Mouse (Mus musculus) heart, postnatal 0 days (tissue): ENCODE data around the gene Klhl8. TPM values are rescaled to one million over a fixed set of nuclear protein-coding genes. Genes with fewer than 3 reads are reported as not detected.

ENCODE experiments used
- ATAC-seq: fragments of 200-750 bp; cut with Nextera tagmentation; 2 replicates; pipeline ENCODE4 v1.8.0; 2017; ENCODE audit warnings: low read depth, moderate number of reproducible peaks, moderate library complexity; ENCODE audit not compliant: insufficient read depth
- DNase-seq: peaks from one replicate; pipeline ENCODE4 v3.0.0-alpha.2; 2016; ENCODE audit warnings: low spot score
- H3K27ac ChIP-seq: fragments of 300-500 bp; sonication (generic); 2 replicates; pipeline ENCODE4 v1.5.1; 2014; ENCODE audit warnings: low read depth, mild to moderate bottlenecking
- H3K27me3 ChIP-seq: fragments of 300-500 bp; sonication (generic); 2 replicates; pipeline ENCODE4 v1.6.1; 2014; ENCODE audit warnings: low read length, mixed read lengths; ENCODE audit not compliant: control insufficient read depth, insufficient read depth
- H3K36me3 ChIP-seq: fragments of 300-500 bp; sonication (generic); replicated peaks from 2 replicates; pipeline ENCODE4 v1.6.1; 2014; ENCODE audit warnings: low read length, mixed read lengths; ENCODE audit not compliant: control insufficient read depth, insufficient read depth
- H3K4me1 ChIP-seq: fragments of 300-500 bp; sonication (generic); 2 replicates; pipeline ENCODE4 v1.6.1; 2014; ENCODE audit warnings: antibody characterized with exemption; ENCODE audit not compliant: control insufficient read depth, insufficient read depth
- H3K4me2 ChIP-seq: fragments of 300-500 bp; sonication (generic); 2 replicates; pipeline ENCODE4 v1.6.1; 2014; ENCODE audit warnings: low read depth, mild to moderate bottlenecking, low read length, moderate library complexity
- H3K4me3 ChIP-seq: fragments of 300-500 bp; sonication (generic); 2 replicates; pipeline ENCODE4 v1.5.1; 2014; ENCODE audit warnings: low read depth, low read length
- H3K9ac ChIP-seq: fragments of 300-500 bp; sonication (generic); replicated peaks from 2 replicates; pipeline ENCODE4 v1.6.1; 2014; ENCODE audit warnings: low read depth, low read length, mixed read lengths
- H3K9me3 ChIP-seq: fragments of 300-500 bp; sonication (generic); replicated peaks from 2 replicates; pipeline ENCODE4 v1.6.1; 2016; ENCODE audit warnings: low read length; ENCODE audit not compliant: control insufficient read depth
- CTCF ChIP-seq: IDR thresholded peaks from 2 replicates; pipeline ENCODE4 v1.5.1; 2016; ENCODE audit warnings: antibody characterized with exemption, control low read depth, low read depth
- EP300 ChIP-seq: IDR thresholded peaks from 2 replicates; pipeline ENCODE4 v1.6.1; 2016; ENCODE audit warnings: antibody characterized with exemption, low read depth
- WGBS: fragments of 180-500 bp; shearing (Covaris S2); extraction: QIAGEN DNeasy Blood & Tissue Kit; methylation state at CpG from one replicate; pipeline ENCODE4 v1.1.7; 2014; 5-methylcytosine and 5-hydroxymethylcytosine counted together
- polyA plus RNA-seq: library from polyadenylated mRNA; unstranded; fragments of >200 nt; fragmentation: Nextera tagmentation; extraction: Ambion mirVana; gene quantifications from 2 replicates; pipeline ENCODE4 v1.2.1, GENCODE M21; 2015
- total RNA-seq: library from RNA; depleted of rRNA; stranded (reverse); fragments of >200 nt; gene quantifications from 2 replicates; pipeline ENCODE4 v1.2.3, GENCODE M21; 2014; ENCODE audit warnings: low replicate concordance

Gene Klhl8
- total and polyA plus RNA-seq, 2 experiments from 2014 or later, result 10.9 to 12.8 TPM

DNA sequence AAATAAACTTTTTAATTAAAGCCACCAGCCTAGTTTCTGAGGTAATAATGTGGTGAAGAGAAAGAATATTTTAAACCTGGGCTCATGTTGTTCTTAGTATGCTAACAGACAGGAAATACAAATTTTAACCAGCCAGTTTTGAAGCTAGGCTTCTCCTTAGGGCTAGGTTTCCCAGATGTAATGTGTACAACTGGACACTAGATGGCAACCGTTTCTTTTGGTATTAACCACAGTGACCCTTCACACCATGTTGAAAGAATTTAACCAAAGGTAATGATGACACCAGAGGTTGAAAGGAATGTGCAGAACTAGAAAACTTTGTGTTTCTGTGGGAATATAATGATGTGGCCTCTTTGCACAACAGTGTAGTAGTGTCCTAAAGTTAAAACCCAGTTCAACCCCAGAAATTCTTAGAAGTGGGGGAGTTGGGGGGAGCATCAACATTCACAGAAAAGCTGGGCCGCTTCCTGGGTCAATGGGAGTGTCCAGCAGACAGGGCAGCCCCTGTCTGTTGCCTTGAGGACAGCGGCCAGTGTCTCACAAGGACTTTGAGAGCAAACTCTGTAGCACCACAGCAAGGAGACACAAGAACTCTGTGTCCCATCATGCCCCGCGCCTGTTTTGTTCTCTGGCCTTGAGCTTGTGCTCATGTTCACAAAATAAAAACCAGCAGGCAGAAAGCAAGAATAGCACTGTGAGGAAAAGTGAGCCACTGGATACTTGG, 54.6 kb downstream of the Klhl8 start:
- Histone ChIP-seq H3K4me1 (no peaks in the 10 kb centered on the region), H3K4me2 (no peak overlapping the region), H3K36me3 (peaks cover 34% of the 10 kb centered on the region), H3K9ac (no peak overlapping the region), H3K27me3 (no peaks in the 10 kb centered on the region), H3K27ac (no peak overlapping the region), H3K4me3 (no peak overlapping the region), H3K9me3 (no peaks in the 10 kb centered on the region)
- ATAC-seq (peak; percentile 61), DNase-seq (peak; percentile 44)
- peak; percentile 77 for TF ChIP-seq CTCF
- TF ChIP-seq EP300, result no peak
- WGBS, result 64% methylated on average over 5 of the region's 5 CpGs

DNA sequence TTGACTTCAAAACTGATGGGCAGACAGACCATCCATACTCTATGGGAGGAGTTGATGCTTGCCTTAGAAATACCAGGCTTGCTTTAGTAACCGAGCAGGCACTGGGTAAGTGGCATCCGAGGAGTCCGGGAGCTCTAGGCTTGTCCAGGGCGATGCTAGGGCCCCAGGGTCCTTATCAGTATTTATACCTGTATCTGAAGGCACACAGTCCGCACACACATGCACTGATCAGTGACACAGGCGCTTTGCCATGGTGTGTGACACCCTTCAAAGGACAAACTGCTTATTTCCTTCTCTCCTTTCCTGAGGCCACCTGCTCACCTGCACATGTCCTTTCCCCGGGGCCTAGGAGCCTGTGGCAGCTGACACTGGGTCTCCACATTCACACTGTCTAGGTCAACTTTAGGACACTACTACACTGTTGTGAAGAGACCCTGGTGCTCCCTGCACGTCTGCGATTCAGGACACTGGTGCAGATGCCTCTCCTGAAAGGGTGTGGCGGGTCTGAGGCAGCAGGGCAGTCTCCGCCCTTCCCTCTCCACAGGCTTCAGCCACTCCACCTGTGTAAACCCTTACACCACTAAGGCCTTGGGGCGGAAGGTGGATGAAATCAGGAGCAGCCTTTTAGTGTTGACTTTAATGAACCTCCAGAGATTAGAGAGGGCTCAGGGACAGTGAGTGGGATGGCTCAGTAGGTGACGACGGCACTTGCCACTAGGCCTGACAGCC, 55.4 kb downstream of the Klhl8 start:
- H3K27me3 ChIP-seq, result no peaks in the 10 kb centered on the region
- no peak overlapping the region for H3K4me3 ChIP-seq
- no peak for TF ChIP-seq CTCF
- H3K4me2 ChIP-seq, result no peak overlapping the region
- peaks cover 37% of the 10 kb centered on the region for H3K36me3 ChIP-seq
- ATAC-seq, result no peak
- no peaks in the 10 kb centered on the region for H3K4me1 ChIP-seq
- no peak overlapping the region for H3K9ac ChIP-seq
- 75% methylated on average over 14 of the region's 14 CpGs for WGBS
- no peak for DNase-seq
- H3K27ac ChIP-seq, result no peak overlapping the region
- H3K9me3 ChIP-seq, result no peaks in the 10 kb centered on the region

DNA sequence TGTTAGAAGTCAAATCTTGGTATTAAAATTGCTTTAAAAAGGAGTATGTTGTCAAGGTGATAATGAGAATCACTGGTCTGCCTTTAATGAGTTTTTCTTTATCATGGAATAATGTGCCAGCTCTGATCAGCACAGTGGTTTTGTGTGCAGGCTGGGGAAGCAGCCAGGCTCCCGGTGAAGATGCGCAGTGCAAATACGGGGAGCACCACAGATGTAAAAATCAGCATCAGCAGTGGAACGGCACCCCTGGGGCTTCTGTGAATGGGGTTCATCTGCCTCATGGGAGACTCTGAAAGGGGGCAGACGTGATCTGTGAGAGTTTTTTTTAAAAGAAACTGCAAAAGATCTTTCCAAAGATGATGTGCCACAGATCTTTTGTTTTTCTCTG, 56.3 kb downstream of the Klhl8 start:
- Histone ChIP-seq H3K4me3 (no peak overlapping the region), H3K27ac (no peak overlapping the region), H3K9ac (no peak overlapping the region), H3K36me3 (peaks cover 45% of the 10 kb centered on the region), H3K27me3 (no peaks in the 10 kb centered on the region), H3K4me2 (no peak overlapping the region), H3K9me3 (no peaks in the 10 kb centered on the region), H3K4me1 (no peaks in the 10 kb centered on the region)
- no peak for ATAC-seq
- no peak for DNase-seq
- TF ChIP-seq CTCF (no peak), EP300 (no peak)
- 90% methylated on average over 5 of the region's 5 CpGs for WGBS

DNA sequence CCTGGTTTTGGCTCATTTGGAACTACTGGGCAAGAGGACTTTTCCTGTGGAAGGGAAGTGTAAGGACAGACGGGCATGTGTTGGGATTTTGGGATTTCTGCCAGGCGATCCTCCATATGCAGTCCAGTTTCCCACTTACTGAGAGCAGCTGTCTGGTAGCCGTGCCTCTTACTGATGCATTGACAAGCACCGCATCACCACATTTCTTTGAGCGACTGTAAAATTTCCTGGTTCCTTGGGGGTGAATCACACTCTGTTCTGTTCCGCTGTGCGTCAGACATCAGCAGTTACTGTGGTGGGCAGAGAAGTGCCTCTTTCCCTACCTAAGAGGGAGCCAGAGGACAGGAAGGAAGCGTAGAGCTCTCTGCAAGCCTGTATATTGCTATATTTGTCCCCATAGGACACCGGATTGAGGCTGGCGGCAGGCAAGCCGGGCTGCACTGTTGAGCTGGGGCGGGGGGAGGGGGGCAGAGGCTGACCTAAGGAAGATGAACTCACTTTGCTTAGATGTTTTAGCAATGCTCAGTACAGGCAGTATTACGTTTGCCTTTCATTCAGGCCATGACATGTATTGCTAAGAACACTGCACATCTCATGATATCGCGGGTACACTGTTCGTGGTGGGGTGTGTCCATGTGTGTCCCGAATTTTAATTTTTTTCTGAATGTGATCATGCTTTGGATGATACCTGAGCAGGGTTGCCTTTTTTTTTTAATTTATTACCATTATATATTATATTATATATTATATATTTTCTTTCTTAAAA, 56.8 kb downstream of the Klhl8 start:
- 43% methylated on average over 17 of the region's 17 CpGs for WGBS
- Histone ChIP-seq H3K4me2 (no peak overlapping the region), H3K9me3 (no peaks in the 10 kb centered on the region), H3K36me3 (peaks cover 51% of the 10 kb centered on the region), H3K27ac (0 out of 2 replicates have a peak overlapping the region, but pooled peaks have one; percentile 15), H3K4me1 (no peaks in the 10 kb centered on the region), H3K4me3 (no peak overlapping the region), H3K27me3 (no peaks in the 10 kb centered on the region), H3K9ac (no peak overlapping the region)
- peak; percentile 24 for DNase-seq
- ATAC-seq, result peak; percentile 49
- TF ChIP-seq CTCF (no peak), EP300 (no peak)

DNA sequence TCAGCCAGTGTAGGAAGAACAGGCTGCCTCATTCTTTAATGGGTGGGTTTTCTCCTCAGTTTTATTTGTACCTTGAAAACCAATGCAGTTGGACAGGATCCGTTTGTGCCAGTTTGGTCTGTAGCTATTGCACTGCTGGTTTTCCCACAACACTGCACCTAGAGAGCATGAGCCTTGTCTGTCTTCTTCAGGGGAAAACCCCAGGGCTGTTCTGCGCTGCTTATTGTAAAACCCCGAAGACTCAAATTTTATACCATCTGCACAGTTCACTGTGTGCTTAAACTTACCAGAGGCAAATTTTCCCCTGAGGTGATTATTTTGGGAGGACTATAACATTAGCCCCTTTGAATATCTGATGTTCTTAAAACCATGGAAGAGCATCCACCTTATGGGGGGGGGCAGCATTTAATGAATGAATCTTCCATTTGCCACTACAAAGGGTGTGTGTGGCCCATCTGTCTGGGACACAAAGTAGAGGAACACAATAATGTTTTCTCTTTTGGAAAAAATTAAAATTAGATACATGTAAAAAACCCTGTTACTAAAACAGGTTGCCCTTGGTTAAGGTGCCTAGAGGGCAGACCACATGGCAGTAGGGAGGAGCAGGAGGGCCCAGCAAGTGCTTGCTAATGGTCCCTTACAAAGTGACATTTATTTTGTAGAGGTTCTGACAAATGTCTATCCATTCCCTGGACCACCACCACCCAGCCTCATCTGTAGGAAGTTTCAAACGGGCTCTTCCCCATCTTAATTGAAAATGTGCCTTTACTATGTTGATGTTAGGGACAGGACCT, 58.1 kb downstream of the Klhl8 start:
- TF ChIP-seq CTCF (no peak), EP300 (no peak)
- DNase-seq (no peak), ATAC-seq (no peak)
- Histone ChIP-seq H3K36me3 (peaks cover 64% of the 10 kb centered on the region), H3K4me3 (no peak overlapping the region), H3K4me2 (no peak overlapping the region), H3K4me1 (no peaks in the 10 kb centered on the region), H3K27ac (no peak overlapping the region), H3K9me3 (no peaks in the 10 kb centered on the region), H3K27me3 (no peaks in the 10 kb centered on the region), H3K9ac (no peak overlapping the region)
- WGBS, result 82% methylated on average over 4 of the region's 4 CpGs
